Mouse (Mus musculus): ENCODE measurements at regions not wholly inside any gene's neighbourhood (a gene's known extent, or its start where the extent isn't known, plus 50 kb on each side); places are given as distances from the start of the nearest gene placed in this dataset.
A peak's percentile ranks its signal among the peaks of the same experiment; 100 is the strongest.

DNA sequence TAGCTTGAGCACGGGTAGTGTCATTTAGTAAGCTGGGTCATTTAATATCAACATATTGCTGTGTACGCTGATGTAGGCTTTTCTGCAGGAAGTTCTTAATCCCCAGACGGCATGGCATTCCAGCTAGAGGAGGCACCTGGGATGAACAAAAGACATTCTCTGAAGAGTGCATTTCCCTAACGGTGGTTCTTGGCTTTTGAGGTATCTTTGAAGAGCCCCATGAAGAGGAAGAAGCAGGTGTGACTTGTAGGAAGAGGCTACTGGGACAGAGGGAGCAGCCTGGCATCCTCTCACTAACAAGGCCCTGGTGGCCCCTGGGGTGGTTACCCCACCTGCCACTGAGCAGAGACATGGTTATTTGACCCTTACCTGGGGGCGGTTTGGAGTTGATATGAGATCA, 457.7 kb downstream of the Rnf144b start:
- no peak for DNase-seq (ENCODE audit: low spot score in 2 of 2)

DNA sequence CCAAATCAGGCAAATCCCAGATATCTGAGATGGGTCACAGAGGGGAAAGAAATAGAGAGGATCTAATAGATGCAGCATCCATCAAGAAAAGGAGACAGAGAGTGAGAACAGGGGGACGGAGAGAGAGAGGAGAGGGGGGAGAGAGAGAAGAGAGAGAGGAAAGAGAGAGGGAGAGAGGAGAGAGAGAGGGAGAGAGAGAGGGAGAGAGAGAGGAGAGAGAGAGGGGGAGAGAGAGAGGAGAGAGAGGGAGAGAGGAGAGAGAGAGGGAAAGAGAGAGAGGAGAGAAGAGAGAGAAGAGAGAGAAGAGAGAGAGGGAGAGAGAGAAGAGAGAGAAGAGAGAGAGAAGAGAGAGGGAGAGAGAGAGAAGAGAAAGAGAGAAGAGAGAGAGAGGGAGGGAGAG, 462.7 kb downstream of the Rnf144b start:
- no peak for DNase-seq (ENCODE audit: low spot score in 2 of 2)

DNA sequence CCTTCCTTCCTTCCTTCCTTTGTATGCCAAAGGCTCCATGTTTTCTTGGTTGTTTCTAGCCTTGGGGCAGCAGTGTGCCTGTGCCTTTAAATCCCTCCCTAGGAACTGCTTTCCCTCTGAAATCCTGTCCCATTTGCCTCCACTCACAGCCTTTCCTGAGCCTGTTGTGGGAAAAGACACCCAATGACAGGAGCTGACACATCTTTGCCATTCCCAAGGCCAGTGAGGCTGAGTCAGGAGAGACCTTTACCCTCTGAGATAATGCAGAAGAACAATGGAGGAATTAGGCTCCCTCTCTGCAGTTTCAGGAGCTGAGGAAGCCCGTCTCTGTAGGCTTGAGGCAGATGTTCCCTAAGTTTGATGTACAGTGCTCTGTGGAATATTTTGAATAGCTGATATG, 480.2 kb downstream of the Rnf144b start:
- DNase-seq (ENCODE audit: low spot score in 2 of 2) = no peak

DNA sequence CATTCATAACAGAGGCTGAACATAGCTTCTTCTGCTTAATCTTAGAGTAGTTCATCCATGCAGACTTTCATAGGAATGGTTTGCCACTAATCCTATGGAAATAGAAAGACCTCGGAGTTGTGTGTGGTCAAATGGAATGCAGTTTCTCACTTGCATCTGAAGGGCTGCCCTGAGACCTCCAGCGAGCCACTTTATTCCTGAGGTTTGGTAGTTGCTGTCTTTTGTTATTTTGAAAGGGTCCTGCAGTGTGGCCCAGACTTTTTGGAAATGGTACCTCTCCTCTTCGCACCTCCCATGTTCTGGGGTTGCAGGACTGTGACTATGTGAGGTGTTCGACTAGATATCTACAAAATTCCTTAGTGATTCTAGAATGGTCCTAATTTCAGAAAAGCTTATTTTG, 489.0 kb downstream of the Rnf144b start:
- DNase-seq (ENCODE audit: low spot score in 2 of 2) = no peak

DNA sequence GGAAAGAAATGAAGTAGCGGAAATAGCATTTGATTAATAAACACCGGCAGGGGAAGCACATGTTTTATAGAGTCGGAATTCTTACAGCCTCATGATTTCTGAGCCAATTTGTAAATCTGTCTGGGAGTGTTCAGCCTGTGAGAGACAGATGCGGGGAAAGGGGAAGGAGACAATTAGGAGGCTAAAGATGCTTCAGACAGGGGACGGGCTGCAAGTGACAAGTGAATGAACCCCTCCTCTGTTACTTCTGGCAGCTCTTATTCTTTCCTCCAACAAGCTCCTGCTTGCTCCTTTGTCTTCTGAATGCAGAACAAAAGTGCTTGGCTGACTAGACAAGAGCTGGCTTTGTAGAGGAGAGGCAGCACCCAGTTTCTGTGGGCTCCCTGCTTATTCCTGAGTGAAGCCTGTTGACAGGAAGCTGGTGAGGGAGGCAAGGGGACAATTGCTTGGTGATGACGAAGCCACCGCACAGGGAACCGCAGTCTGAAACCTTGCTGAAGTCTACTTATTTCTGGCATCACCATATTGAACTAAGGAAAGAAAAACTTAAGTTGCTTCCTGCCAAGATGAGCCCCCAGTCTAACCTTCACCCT, 514.2 kb downstream of the Rnf144b start:
- no peak for DNase-seq (ENCODE audit: low spot score in 2 of 2)

DNA sequence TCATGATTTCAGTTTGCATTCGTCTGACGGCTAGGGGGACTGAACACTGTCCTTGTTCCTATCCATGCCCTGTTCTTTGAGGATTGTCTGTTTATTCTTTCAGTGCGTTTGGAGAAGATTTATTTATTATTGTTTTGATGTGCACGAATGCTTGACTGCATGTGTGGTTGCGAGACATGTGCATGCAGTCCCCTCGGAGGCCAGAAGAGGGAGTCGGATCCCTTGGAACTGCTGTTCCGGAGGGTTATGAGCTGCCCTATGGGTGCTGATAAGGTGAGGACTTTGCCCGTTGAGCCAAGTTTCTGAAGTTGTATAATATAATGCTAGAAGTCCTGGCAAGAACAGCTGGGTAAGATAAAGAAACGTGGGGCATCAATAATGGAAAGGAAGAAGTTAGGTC, 519.9 kb downstream of the Rnf144b start:
- no peak for DNase-seq (ENCODE audit: low spot score in 2 of 2)

DNA sequence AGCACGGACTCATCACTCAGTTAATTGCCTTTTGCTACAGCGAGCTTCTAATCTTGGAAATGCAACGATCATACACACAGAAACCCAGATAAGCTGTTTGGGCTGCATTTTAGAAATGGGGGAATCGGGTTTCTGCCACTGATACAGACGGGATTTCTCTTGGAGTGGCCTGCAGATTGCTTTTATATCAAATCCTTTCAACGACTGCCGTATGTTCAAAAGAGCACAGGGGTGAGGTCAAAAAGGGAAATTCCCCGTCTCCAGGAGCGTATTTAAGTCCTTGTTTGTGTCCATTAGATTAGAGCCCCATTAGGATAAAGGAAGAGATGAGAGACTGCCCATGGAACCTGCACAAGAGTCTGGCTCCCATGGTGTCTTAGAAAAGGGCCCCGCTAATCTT, 522.6 kb downstream of the Rnf144b start:
- no peak for DNase-seq (ENCODE audit: low spot score in 2 of 2)

DNA sequence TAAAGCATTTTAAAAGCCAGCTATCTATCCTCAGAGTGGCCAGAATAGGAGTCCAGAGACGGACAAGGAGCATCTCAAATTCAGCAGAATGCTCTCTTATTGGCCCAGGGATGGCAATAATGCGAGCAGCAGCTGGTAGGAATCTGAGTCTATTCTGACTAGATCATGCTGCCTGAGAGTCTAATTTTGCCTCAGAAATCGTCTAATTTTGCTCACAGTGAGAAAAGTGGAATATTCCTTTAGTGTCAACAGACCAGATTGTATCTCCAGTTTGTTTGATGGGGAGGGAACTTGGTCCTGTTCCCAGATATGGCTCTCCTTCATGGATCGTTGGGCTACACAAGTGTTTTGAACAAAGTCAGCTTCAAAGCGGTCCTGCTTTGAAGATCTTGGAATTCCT, 525.2 kb downstream of the Rnf144b start:
- peak; percentile 30 to 53 for DNase-seq (ENCODE audit: low spot score in 2 of 2)

DNA sequence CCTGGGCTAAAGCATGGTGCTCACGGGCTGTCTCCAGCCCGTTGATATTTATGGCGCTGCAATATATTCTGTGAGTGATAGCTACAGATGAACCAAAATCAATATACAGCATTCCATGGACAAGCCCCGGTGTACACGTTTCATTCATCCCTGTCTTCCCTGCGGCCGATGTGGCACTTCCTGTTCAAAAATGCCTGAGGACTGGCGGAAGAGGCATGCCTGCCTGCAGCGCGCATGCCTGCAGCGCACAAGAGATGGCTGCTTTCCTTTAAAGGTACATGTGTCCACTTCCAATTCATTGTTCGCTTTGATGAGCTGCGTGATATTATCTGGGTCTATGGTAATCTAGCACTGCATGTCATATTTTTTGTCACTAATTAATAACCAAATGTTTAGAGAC, 527.6 kb downstream of the Rnf144b start:
- DNase-seq (ENCODE audit: low spot score in 2 of 2) = no peak

DNA sequence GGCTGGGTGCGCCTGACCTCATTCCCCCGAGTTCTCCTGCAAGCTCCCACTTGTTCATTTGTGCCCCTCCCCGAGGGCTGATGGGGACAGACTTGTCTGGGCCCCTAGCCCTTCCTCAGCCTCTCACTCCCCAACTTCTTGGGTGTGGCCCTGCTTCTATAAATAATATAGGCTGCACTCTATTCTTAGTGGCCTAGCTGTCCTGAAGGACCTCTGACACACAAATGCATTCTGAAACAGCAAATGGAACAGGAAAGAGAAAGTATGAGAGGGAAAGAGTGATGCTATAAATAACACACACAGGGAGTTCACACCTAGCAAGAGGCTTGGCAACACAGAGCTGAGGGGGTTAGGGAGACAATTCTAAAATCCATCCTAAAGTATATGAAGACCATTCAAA, 544.0 kb downstream of the Rnf144b start:
- no peak for DNase-seq (ENCODE audit: low spot score in 2 of 2)

DNA sequence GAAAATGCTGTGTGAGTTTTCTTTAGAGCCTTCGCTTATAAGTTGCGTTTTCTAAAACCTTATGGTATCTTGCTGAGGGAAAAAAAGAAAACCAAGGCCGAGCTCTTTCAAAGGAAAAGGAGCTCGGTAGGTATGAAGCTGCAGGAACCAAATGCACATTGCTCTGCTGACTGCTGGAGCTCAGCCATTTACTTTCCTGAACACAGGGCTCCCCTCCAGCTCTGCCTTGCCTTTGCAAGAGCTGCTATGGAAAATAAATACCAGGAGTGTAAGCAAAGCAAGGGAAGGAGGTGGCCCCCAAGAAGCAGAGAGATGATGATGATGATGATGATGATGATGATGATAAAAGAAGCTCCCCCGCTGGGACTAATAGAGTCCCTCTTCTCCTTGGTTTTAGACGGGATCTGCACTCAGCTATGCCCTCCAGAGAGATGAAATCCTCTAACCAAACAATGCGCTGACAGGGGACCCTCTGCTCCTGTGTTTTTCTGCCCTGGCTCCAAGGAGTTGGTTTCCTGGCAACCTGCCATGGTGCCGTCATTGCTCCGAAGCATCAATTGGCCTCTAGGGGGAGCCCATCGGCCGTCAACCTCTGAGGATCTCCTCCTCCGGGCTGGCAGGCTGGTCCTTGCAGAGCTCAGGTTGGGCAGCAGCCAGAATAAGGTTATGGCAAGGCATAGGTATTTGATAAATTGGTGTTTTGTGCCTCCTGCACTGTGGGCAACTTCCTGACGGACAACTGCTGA, 544.7 kb downstream of the Rnf144b start:
- DNase-seq (ENCODE audit: low spot score in 2 of 2) = peak; percentile 49 to 91

DNA sequence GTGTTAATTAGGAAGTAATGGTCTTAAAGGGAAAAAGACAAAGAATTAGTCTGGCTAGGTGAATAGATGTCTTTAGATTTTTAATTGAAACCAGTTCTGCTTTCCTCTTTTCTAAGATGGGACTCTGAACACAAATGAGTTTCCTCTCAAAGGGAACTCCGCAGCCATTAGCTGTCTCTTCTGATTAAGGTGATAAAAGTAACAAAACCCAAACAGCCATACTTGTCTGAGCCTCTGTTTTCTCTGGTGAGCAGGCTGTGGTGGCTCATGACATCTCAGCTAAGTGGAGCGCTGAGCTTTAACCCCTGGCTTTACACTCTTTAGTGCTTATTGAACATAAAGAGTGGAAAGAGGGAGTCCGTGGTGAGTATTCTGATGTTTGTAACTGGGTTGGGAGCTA, 565.7 kb downstream of the Rnf144b start:
- DNase-seq (ENCODE audit: low spot score in 2 of 2) = no peak

DNA sequence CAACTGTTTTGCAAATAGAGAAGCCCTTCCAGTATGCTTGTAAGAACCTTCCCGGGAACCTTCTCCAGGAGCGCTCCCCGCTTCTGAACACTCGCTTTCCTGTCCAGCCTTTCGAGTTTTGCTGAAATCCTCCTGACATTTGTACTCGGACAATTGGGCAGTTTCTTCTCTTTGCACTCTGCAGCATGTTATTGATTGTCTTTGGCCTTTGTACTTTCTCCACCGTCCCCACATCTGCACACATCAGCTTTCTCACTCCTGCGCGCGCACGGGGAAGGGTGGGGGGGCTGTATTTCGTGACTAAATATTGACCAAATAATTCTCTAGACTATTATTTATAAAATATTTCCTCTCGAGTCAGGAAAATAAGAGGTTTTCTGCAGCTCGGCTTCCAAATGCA, 567.2 kb upstream of the Id4 start:
- no peak for DNase-seq (ENCODE audit: low spot score in 2 of 2)

DNA sequence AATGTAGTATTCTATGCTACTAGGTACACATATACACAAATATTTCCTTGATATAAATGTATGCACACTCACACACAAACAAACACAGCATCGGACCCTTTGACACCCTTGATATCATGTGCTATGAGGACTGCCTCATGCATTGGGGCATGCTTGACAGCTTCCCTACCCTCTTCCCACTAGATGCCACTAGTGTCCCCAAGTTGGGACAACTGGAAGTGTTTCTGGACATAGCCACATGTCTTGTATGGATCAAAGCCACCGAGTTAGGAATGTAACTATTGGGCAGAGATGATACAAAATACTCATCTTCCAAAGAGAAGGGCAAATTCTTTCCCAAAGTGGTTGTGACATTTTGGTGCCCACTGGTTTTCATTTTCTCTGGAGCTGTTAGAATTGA, 565.2 kb upstream of the Id4 start:
- DNase-seq (ENCODE audit: low spot score in 2 of 2) = no peak

DNA sequence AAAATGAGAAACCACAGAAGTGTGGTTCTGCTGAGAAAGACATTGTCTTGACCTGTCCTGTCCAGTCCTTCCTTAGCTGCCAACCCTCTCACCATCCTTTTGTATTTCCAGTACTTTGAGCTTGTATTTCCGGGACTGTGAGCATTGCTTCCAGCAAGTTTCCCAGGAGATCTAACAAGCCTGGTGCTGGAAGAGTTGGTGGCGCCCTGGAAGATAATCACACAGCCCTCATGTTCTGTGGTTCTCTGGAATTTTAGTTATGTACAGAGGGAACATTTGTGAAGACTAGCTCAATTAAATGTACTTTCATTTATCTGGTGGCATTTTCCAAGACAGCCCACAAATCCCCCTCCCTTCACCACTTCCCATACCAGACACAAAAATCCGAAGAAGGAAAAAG, 560.5 kb upstream of the Id4 start:
- peak in 1 of 2 experiments; percentile 3 for DNase-seq (ENCODE audit: low spot score in 2 of 2)

DNA sequence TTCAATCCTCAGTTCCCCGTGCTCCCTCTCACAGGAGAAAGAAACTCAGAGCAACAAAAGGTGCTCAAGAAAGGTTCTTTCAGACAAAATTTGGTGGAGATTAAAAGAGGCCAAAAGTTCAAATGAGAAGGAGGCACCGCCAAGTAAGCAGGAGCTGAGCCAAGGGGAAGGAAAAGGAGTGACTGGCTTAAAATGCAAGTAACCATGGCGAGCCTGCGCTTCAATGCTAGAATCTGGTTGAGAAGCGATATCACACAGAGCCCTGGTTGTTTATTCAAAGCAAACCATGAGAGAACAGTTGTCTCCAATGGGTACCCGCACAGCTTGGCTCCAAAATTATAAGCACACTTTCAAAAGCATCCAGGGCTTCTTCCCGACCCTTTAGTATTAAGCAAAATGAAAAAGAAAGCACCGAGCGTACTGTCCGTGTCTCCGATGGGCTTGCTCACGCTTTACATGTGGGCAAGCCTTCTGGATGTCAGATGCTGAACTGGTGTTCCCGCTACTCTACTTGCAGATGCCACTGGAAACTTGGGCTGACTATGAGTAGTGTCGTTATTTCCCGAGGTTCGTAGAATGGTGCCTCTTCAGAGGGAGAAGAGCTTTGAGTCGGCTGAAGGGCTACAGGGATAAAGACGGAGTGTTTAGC, 552.9 kb upstream of the Id4 start:
- DNase-seq (ENCODE audit: low spot score in 2 of 2) = peak; percentile 39 to 61

DNA sequence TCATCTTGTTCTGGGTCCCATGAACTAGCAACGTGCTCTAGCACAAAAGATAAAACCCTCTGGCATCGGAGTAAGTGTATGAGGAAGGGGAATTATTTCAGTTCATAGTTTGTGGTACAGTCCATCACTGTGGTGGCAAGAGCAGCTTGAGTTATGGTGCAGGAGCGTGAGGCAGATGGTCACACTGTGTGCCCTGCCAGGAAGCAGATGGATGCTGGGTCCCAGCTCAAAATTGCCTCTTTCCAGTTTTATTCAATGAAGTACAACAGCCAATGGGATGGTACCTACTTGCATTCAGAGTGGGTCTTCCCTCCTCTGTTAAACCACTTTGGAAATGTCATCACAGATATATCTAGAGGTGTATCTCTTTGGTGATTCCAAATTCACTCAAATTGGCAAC, 551.7 kb upstream of the Id4 start:
- no peak for DNase-seq (ENCODE audit: low spot score in 2 of 2)

DNA sequence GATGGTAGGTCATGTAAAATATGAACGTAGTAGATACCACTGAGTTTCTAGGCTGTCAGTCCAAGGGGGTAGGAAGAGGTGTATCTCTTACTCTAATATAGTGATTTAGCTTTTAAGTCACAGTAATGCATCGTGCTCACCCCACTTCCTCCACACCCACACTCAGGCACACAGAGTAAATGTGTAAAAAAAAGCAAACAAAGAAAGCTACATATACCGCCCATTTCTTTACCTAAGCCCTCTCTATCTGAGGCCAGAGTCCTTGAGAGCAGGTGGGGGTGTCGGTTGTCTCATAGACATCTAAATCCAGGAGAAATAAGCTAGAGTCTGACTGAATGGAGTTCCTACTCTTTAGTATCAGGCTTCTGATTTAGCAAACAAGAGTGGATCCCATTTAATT, 548.5 kb upstream of the Id4 start:
- DNase-seq (ENCODE audit: low spot score in 2 of 2) = no peak

DNA sequence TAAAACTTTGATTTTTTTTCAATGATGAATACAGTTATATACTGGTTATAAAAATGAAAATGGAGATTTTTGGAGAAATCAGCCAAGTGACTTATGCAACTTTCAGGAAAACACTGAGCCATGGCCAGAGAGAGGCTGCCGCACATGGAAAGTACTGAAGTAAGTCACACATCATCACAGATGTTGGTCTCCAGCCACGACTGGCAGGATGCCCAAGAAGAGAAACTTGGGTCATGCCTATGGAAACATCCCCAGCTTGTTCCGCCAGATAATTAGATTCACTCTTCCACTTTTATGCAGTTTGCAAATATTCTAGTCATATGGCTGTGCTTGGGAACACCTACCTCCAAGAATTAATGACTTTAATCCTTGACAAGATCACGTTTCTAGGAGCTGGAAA, 544.8 kb upstream of the Id4 start:
- DNase-seq (ENCODE audit: low spot score in 2 of 2) = no peak

DNA sequence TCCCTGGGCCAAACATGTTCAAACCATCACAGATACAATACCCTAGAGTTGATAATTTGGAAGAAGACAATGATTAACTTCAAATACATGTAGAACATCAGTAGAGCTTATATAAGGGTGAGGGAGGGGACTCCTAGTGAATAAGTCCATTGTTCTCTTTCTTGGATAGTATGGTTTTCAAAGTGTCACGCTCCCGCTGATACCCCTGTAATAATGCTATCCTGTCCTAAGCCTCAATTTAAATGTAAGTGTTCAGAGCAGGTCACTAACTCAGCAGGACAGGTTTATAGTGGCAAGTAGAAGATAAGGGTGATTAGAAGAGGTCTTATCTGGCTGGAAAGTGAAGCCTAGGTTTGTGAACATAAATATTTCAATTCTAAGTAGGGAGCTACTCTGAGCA, 540.4 kb upstream of the Id4 start:
- no peak for DNase-seq (ENCODE audit: low spot score in 2 of 2)

DNA sequence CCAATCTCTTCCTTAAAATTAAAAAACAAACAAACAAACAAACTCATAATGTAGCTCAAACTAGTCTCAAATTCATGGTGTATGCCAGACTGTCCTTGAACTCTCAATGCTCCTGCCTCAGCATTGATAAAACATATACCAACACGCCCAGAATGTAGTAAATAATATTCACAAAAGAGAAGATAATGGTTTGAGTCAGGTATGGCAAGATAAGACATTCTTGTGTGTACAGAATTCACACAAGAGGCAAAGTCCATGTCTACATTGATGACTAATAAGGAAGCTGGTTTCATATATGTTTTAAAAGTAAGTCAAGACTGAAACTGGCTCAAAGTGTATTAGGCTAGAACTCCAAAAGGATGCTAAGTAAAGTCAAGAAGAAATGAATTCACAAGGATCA, 526.6 kb upstream of the Id4 start:
- no peak for DNase-seq (ENCODE audit: low spot score in 2 of 2)

DNA sequence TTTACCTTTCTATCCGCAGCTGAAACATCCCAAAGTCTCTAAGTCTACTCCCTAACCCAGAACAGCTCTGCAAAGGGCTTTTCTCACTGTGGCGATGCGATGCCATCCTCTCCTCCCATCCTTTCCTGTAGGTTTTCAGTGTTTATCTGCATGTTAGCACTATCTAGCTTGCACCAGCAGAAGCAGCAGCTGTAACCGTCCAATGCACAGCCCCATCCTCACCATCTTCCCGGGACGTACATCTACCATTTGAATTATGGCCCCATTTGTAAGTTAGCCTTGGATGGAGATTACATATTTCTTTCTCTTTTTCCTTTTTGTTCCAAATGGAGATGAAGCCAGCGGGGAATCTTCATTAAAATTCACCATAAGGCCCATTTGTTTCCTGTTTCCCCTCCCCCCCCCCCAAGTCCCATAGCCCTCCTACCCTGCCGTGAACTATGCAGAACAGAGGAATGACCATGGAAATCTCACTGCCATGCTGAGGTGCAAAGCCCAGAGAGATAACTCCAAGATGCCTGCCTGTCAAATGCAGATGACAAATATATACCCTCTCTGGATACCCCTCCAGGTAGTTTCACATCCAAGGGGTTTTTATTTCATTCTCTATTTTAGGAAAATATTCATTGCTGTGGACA, 525.5 kb upstream of the Id4 start:
- no peak for DNase-seq (ENCODE audit: low spot score in 2 of 2)

DNA sequence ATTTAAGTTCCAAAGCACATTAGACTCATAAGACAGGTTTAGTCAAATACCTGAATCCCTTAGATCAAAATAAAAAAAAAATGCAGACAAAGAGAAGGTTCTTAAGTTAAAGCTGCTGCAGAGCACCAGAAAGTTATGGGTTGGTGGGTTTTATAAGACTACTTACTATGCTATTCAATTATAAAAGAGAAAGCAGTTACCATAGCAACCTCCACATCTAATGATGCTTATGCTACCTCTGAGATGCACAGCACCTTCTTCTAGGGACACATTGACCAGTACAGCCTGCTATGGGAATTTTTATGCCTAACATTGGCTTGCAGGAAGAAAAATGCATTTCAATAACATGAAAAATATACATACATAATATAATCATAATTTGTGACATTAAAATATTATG, 512.1 kb upstream of the Id4 start:
- DNase-seq (ENCODE audit: low spot score in 2 of 2) = no peak

All from left cerebral cortex, adult 9 months (tissue).